Mouse (Mus musculus): ENCODE data around the gene Il34.

Il34 gene

GRCm38 (mm10) chr8:110741816-110742451 is 63.8 kb downstream of the Il34 start:
- no peak for DNase-seq (ENCODE audit: extremely low spot score, low read depth, low spot score)

- DNase-seq (ENCODE audit: extremely low spot score, low read depth, low spot score), result no peak
Measured at GRCm38 (mm10) chr8:110740629-110741175, 65.0 kb downstream of the Il34 start.

- no peak for DNase-seq (ENCODE audit: extremely low spot score, low read depth, low spot score)
Measured at GRCm38 (mm10) chr8:110738591-110739195, 67.0 kb downstream of the Il34 start.

- no peak for DNase-seq (ENCODE audit: extremely low spot score, low read depth, low spot score)
Measured at GRCm38 (mm10) chr8:110733036-110733435, 72.7 kb downstream of the Il34 start.

GRCm38 (mm10) chr8:110731346-110731859 is 74.3 kb downstream of the Il34 start:
- DNase-seq (ENCODE audit: extremely low spot score, low read depth, low spot score), result no peak

GRCm38 (mm10) chr8:110726893-110727292 is 78.8 kb downstream of the Il34 start:
- DNase-seq (ENCODE audit: extremely low spot score, low read depth, low spot score), result no peak

GRCm38 (mm10) chr8:110725084-110725838 is 80.5 kb downstream of the Il34 start:
- no peak for DNase-seq (ENCODE audit: extremely low spot score, low read depth, low spot score)

GRCm38 (mm10) chr8:110724493-110724892 is 81.2 kb downstream of the Il34 start:
- DNase-seq (ENCODE audit: extremely low spot score, low read depth, low spot score), result no peak

GRCm38 (mm10) chr8:110722414-110723011 is 83.2 kb downstream of the Il34 start:
- no peak for DNase-seq (ENCODE audit: extremely low spot score, low read depth, low spot score)

- DNase-seq (ENCODE audit: extremely low spot score, low read depth, low spot score), result no peak
Measured at GRCm38 (mm10) chr8:110721606-110722413, 83.9 kb downstream of the Il34 start.

- DNase-seq (ENCODE audit: extremely low spot score, low read depth, low spot score), result peak; percentile 49
Measured at GRCm38 (mm10) chr8:110720685-110721598, 84.8 kb downstream of the Il34 start, which contains the start of gene Mtss1l. Gene Mtss1l, plus strand, starts transcription at chr8:110721476.

GRCm38 (mm10) chr8:110719898-110720653 is 85.6 kb downstream of the Il34 start:
- DNase-seq (ENCODE audit: extremely low spot score, low read depth, low spot score), result no peak

GRCm38 (mm10) chr8:110718969-110719670 is 86.6 kb downstream of the Il34 start:
- DNase-seq (ENCODE audit: extremely low spot score, low read depth, low spot score), result no peak

- DNase-seq (ENCODE audit: extremely low spot score, low read depth, low spot score), result no peak
Measured at GRCm38 (mm10) chr8:110718209-110718968, 87.3 kb downstream of the Il34 start.

- DNase-seq (ENCODE audit: extremely low spot score, low read depth, low spot score), result no peak
Measured at GRCm38 (mm10) chr8:110717131-110717530, 88.6 kb downstream of the Il34 start.

- no peak for DNase-seq (ENCODE audit: extremely low spot score, low read depth, low spot score)
Measured at GRCm38 (mm10) chr8:110716075-110716474, 89.6 kb downstream of the Il34 start.
